Mouse (Mus musculus) limb, embryonic 14.5 days (tissue): ENCODE measurements around the gene Gm10401. TPM values are rescaled to one million over a fixed set of nuclear protein-coding genes. Genes with fewer than 3 reads are reported as not detected.

Source experiments
- ATAC-seq: fragments of 200-750 bp; cut with Nextera tagmentation; 2 replicates; pipeline ENCODE4 v1.8.0; 2017; ENCODE audit warnings: low read depth, moderate number of reproducible peaks, moderate TSS enrichment; ENCODE audit not compliant: low FRiP score
- DNase-seq: peaks from one replicate; pipeline ENCODE4 v3.0.0-alpha.2; 2015; ENCODE audit warnings: low spot score
- H3K27ac ChIP-seq: fragments of 300-500 bp; sonication (generic); replicated peaks from 2 replicates; pipeline ENCODE4 v1.5.1; 2014; ENCODE audit warnings: low read depth, mild to moderate bottlenecking, low read length, moderate library complexity, mixed read lengths
- H3K27me3 ChIP-seq: fragments of 300-500 bp; sonication (generic); 2 replicates; pipeline ENCODE4 v1.6.1; 2014; ENCODE audit warnings: low read length, mixed read lengths; ENCODE audit not compliant: control insufficient read depth, insufficient read depth
- H3K36me3 ChIP-seq: fragments of 300-500 bp; sonication (generic); 2 replicates; pipeline ENCODE4 v1.6.1; 2014; ENCODE audit warnings: mild to moderate bottlenecking, low read length, moderate library complexity, mixed read lengths; ENCODE audit not compliant: control insufficient read depth, insufficient read depth
- H3K4me1 ChIP-seq: fragments of 300-500 bp; sonication (generic); 2 replicates; pipeline ENCODE4 v1.6.1; 2014; ENCODE audit warnings: antibody characterized with exemption, low read length, mixed read lengths; ENCODE audit not compliant: control insufficient read depth, insufficient read depth
- H3K4me2 ChIP-seq: fragments of 300-500 bp; sonication (generic); replicated peaks from 2 replicates; pipeline ENCODE4 v1.6.1; 2014; ENCODE audit warnings: low read depth, mild to moderate bottlenecking, low read length, moderate library complexity; ENCODE audit not compliant: severe bottlenecking
- H3K4me3 ChIP-seq: fragments of 300-500 bp; sonication (generic); replicated peaks from 2 replicates; pipeline ENCODE4 v1.5.1; 2014; ENCODE audit warnings: low read length
- H3K9ac ChIP-seq: fragments of 300-500 bp; sonication (generic); 2 replicates; pipeline ENCODE4 v1.6.1; 2014; ENCODE audit warnings: mild to moderate bottlenecking, low read depth, low read length, moderate library complexity; ENCODE audit not compliant: severe bottlenecking
- H3K9me3 ChIP-seq: fragments of 300-500 bp; sonication (generic); 2 replicates; pipeline ENCODE4 v1.6.1; 2016; ENCODE audit warnings: low read length; ENCODE audit not compliant: control insufficient read depth
- POLR2A ChIP-seq: fragments of 200-500 bp; IDR thresholded peaks from 2 replicates; pipeline ENCODE4 v1.8.0; 2012; ENCODE audit warnings: inconsistent platforms, mild to moderate bottlenecking, moderate library complexity, borderline replicate concordance; ENCODE audit not compliant: insufficient read depth, insufficient read length; ENCODE audit errors: extremely low read depth
- WGBS: fragments of 180-500 bp; shearing (Covaris S2); extraction: QIAGEN DNeasy Blood & Tissue Kit; methylation state at CpG from one replicate; pipeline ENCODE4 v1.1.7; 2014; 5-methylcytosine and 5-hydroxymethylcytosine counted together
- polyA plus RNA-seq, 2 experiments: library from polyadenylated mRNA; depleted of rRNA in 1 of 2; stranded (reverse) in 1 of 2; unstranded in 1 of 2; fragments of >200 nt; fragmentation: Nextera tagmentation in 1 of 2; extraction: Ambion mirVana in 1 of 2; gene quantifications; 2 replicates each; pipeline versions ENCODE4 v1.2.1 to v1.2.3; 2012 to 2014

Gene Gm10401
- polyA plus RNA-seq, 2 experiments, result 63.5 TPM; not detected in 1

DNA sequence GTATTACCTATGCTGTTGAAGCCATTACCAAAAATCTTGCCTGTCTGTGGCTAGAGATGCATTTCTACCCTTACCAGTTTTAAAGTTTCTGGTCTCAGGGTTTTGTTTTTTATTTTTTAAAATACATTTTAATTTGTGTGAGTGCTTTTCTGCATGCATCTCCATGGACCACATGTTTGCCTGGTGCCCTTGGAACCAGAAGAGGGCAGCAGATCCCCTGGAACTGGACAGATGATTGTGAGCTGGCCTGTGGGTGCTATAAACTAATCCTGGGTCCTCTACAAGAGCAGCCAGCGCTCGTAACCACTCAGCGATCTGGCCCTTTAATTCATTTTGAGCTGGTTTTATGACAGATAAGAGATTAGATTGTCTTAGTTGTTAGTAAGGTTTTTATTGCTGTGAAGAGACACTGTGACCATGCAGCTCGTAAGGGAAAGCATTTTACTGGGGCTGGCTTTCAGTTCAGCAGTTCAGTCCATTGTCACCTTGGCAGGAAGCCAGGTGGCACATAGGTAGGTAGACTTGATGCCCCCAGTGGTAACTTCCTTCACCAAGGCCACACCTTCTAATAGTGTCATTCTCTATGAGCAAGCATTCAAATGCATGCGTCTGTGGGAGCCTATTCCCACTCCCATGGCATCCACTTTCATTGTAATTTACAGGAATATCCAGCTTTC is 8.4 kb downstream of the Gm10401 start:
- Histone ChIP-seq H3K27me3 (no peaks in the 10 kb centered on the region), H3K4me1 (no peaks in the 10 kb centered on the region), H3K36me3 (peaks cover 88% of the 10 kb centered on the region), H3K4me3 (no peak overlapping the region), H3K27ac (no peak overlapping the region), H3K9ac (no peak overlapping the region), H3K4me2 (no peak overlapping the region), H3K9me3 (no peaks in the 10 kb centered on the region)
- no peak for ATAC-seq
- WGBS, result 85% methylated on average over 5 of the region's 5 CpGs
- no peak for TF ChIP-seq POLR2A
- no peak for DNase-seq

DNA sequence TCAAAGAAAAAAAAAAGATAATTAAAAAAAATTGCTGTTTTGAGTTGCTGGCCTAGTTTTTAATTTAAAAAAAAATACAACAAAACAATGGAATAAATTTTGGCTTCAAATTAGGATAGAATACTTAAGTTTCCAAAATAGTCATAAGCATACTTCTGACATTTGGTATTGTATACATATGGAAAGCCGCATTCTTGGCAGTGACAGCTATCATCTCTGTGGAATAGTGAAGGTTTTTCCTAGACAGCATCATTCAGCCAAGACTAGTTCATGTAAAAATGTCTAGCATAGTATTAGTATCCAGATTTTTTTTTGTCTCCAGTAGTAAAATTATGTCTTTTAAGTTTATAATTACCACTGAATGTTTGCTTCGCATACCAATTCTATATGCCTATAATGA is 12.4 kb downstream of the Gm10401 start:
- no peak overlapping the region for H3K4me3 ChIP-seq
- H3K4me2 ChIP-seq, result no peak overlapping the region
- DNase-seq (no peak), ATAC-seq (no peak)
- WGBS, result 97% methylated on average over 2 of the region's 2 CpGs
- TF ChIP-seq POLR2A, result no peak
- no peaks in the 10 kb centered on the region for H3K27me3 ChIP-seq
- no peak overlapping the region for H3K9ac ChIP-seq
- no peak overlapping the region for H3K27ac ChIP-seq
- H3K4me1 ChIP-seq, result no peaks in the 10 kb centered on the region
- peaks cover 79% of the 10 kb centered on the region for H3K36me3 ChIP-seq
- H3K9me3 ChIP-seq, result no peaks in the 10 kb centered on the region

DNA sequence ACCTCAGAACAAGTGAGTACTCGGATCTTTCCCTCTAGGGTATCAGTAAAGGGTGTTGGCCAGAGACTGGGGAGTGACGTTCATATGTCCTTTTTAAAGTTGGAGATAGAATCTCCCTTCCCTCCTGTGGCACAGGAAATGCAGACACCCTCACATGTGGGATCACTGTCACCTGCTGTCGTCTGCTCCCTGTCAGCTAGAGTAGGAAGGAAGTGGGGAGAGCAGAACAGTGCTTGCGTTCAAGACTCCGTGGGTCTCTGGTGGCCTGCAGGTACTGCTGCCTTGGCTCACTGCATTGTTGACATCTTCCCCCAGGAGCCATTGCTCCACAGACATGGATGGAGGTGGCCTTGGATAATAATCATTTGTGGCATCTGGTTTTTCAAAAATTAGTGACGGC is 14.6 kb downstream of the Gm10401 start:
- Histone ChIP-seq H3K36me3 (peaks cover 57% of the 10 kb centered on the region), H3K9me3 (no peaks in the 10 kb centered on the region), H3K4me3 (no peak overlapping the region), H3K4me1 (no peaks in the 10 kb centered on the region), H3K27me3 (no peaks in the 10 kb centered on the region), H3K4me2 (no peak overlapping the region), H3K9ac (no peak overlapping the region), H3K27ac (no peak overlapping the region)
- no peak for DNase-seq
- no peak for ATAC-seq
- WGBS, result 75% methylated on average over 6 of the region's 6 CpGs
- no peak for TF ChIP-seq POLR2A

DNA sequence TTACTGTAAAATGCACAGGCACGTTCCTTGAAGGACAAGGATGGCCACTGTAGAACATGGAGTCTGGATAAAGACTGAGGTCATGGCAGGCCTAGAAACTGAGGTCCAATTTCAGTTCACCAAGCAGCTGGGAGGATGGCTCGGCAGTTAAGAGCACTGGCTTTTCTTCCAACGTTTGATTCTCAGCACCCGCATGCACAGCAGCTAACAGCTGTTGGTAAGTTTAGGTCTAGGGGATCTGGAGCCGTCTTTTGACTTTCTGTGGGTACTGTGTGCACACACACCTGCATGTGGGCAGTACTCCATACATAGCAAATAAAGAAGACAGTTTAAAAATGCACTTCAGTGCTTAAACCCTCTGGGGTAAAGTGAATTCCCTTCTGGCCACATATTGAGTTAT is 16.5 kb downstream of the Gm10401 start:
- WGBS, result 79% methylated on average over 5 of the region's 5 CpGs
- H3K4me2 ChIP-seq, result no peak overlapping the region
- H3K9ac ChIP-seq, result no peak overlapping the region
- H3K27ac ChIP-seq, result no peak overlapping the region
- no peaks in the 10 kb centered on the region for H3K27me3 ChIP-seq
- no peaks in the 10 kb centered on the region for H3K4me1 ChIP-seq
- no peaks in the 10 kb centered on the region for H3K9me3 ChIP-seq
- no peak for ATAC-seq
- TF ChIP-seq POLR2A, result no peak
- no peak overlapping the region for H3K4me3 ChIP-seq
- DNase-seq, result no peak
- peaks cover 41% of the 10 kb centered on the region for H3K36me3 ChIP-seq

DNA sequence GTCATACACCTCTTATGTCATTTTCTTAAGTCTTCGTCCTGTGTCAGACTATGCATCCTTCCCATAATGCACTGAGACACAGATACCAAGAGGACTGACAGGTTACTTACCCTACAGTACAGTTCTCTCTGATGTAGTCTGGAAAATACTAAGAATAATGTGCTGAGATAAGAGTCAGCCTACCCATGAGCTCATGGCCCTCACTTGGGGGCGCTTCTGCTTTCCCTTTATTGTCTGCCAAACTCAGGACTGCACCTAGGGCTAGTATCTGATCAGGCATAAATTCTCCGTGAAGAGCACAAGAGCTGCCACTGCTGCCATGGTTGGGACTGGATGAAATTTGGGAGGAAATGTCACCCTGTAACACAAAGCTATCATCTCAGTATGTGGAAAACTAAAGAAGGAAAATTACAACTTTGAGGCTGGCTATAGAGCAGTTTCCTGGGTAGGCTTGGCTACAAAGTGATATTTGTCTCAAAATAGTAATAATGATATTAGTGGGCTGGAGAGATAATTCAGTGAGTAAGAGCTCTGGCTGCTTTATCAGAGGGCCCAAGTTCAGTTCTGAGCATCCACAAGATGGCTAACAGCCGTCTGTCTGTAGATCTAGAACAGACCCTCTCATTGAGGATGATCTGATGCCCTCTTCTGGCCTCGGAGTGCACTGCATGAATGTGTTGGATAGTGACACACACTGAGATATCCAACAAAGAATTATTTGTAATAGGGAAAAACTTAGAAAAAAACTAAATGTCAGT is 21.8 kb downstream of the Gm10401 start:
- DNase-seq, result peak; percentile 55
- Histone ChIP-seq H3K36me3 (peaks cover 18% of the 10 kb centered on the region), H3K9ac (no peak overlapping the region), H3K4me2 (no peak overlapping the region), H3K4me3 (no peak overlapping the region), H3K27me3 (no peaks in the 10 kb centered on the region), H3K27ac (no peak overlapping the region), H3K4me1 (peaks cover 9% of the 10 kb centered on the region), H3K9me3 (no peaks in the 10 kb centered on the region)
- no peak for TF ChIP-seq POLR2A
- WGBS, result 58% methylated on average over 5 of the region's 5 CpGs
- no peak for ATAC-seq
